Mouse (Mus musculus): Measurements from ENCODE around the gene Mycl. TPM values are rescaled to one million over a fixed set of nuclear protein-coding genes. Genes with fewer than 3 reads are reported as not detected.

The Mycl gene
- polyA plus RNA-seq, 1 experiment from 2014 or later: 7.1 TPM

GRCm38 (mm10) chr4:122958491-122959031, 36.9 kb upstream of the Mycl start:
- no peaks in the 10 kb centered on the region for H3K27me3 ChIP-seq (ENCODE audit: insufficient read depth, low read length)
- ATAC-seq (replicated peaks; ENCODE audit: low FRiP score, low read depth): no peak
- H3K4me3 ChIP-seq (replicated peaks; ENCODE audit: low read depth, low read length): no peak overlapping the region
- WGBS: 82% methylated on average over 6 of the region's 6 CpGs
- no peak overlapping the region for H3K4me2 ChIP-seq (ENCODE audit: low read length)
- no peaks in the 10 kb centered on the region for H3K36me3 ChIP-seq (ENCODE audit: insufficient read depth, low read length)
- TF ChIP-seq CTCF (IDR thresholded peaks at IDR 0.05; ENCODE audit: low read depth): no peak
- H3K9me3 ChIP-seq (replicated peaks; ENCODE audit: low read length): no peaks in the 10 kb centered on the region
- no peak overlapping the region for H3K27ac ChIP-seq
- H3K4me1 ChIP-seq (replicated peaks; ENCODE audit: insufficient read depth, low read length): peaks cover 21% of the 10 kb centered on the region
- H3K9ac ChIP-seq (ENCODE audit: low read depth, low read length): no peak overlapping the region
- no peak for DNase-seq (ENCODE audit: low spot score)

- no peaks in the 10 kb centered on the region for H3K36me3 ChIP-seq (ENCODE audit: insufficient read depth, low read length)
- peak overlapping the region; percentile 94 for H3K4me2 ChIP-seq (ENCODE audit: low read length)
- H3K9ac ChIP-seq (ENCODE audit: low read depth, low read length): 0 out of 2 replicates have a peak overlapping the region, but pooled peaks have one; percentile 35
- peak overlapping the region; percentile 46 for H3K4me3 ChIP-seq (replicated peaks; ENCODE audit: low read depth, low read length)
- ATAC-seq (replicated peaks; ENCODE audit: low FRiP score, low read depth) (no peak; the same call in 1 of the 2 replicates), DNase-seq (ENCODE audit: low spot score) (no peak)
- 14% methylated on average over 8 of the region's 8 CpGs for WGBS
- no peaks in the 10 kb centered on the region for H3K9me3 ChIP-seq (replicated peaks; ENCODE audit: low read length)
- H3K4me1 ChIP-seq (replicated peaks; ENCODE audit: insufficient read depth, low read length): peaks cover 21% of the 10 kb centered on the region
- no peak overlapping the region for H3K27ac ChIP-seq
- H3K27me3 ChIP-seq (ENCODE audit: insufficient read depth, low read length): no peaks in the 10 kb centered on the region
- no peak for TF ChIP-seq CTCF (IDR thresholded peaks at IDR 0.05; ENCODE audit: low read depth)
Observed at GRCm38 (mm10) chr4:122959816-122960215, 35.6 kb upstream of the Mycl start.

GRCm38 (mm10) chr4:122960321-122961099, 34.9 kb upstream of the Mycl start:
- H3K4me3 ChIP-seq (replicated peaks; ENCODE audit: low read depth, low read length): peak overlapping the region; percentile 46
- H3K9ac ChIP-seq (ENCODE audit: low read depth, low read length): 0 out of 2 replicates have a peak overlapping the region, but pooled peaks have one; percentile 35
- no peaks in the 10 kb centered on the region for H3K27me3 ChIP-seq (ENCODE audit: insufficient read depth, low read length)
- no peaks in the 10 kb centered on the region for H3K36me3 ChIP-seq (ENCODE audit: insufficient read depth, low read length)
- ATAC-seq (replicated peaks; ENCODE audit: low FRiP score, low read depth) (peak; percentile 19), DNase-seq (ENCODE audit: low spot score) (peak; percentile 52)
- no peaks in the 10 kb centered on the region for H3K9me3 ChIP-seq (replicated peaks; ENCODE audit: low read length)
- TF ChIP-seq CTCF (IDR thresholded peaks at IDR 0.05; ENCODE audit: low read depth): no peak
- no peak overlapping the region for H3K27ac ChIP-seq
- under 1% methylated on average over 43 of the region's 43 CpGs for WGBS
- peak overlapping the region; percentile 94 for H3K4me2 ChIP-seq (ENCODE audit: low read length)
- peaks cover 20% of the 10 kb centered on the region for H3K4me1 ChIP-seq (replicated peaks; ENCODE audit: insufficient read depth, low read length)

- Histone ChIP-seq H3K27me3 (ENCODE audit: insufficient read depth, low read length) (no peaks in the 10 kb centered on the region), H3K9ac (ENCODE audit: low read depth, low read length) (0 out of 2 replicates have a peak within 1 kb of the TSS, but pooled peaks have one; percentile 35), H3K9me3 (replicated peaks; ENCODE audit: low read length) (no peaks in the 10 kb centered on the region), H3K4me3 (replicated peaks; ENCODE audit: low read depth, low read length) (peak within 1 kb of the TSS; percentile 46), H3K4me1 (replicated peaks; ENCODE audit: insufficient read depth, low read length) (peaks cover 14% of the 10 kb centered on the region), H3K36me3 (ENCODE audit: insufficient read depth, low read length) (no peaks in the 10 kb centered on the region), H3K4me2 (ENCODE audit: low read length) (peak within 1 kb of the TSS; percentile 94), H3K27ac (no peak within 1 kb of the TSS)
- under 1% methylated on average over 27 of the region's 27 CpGs for WGBS
- ATAC-seq (replicated peaks; ENCODE audit: low FRiP score, low read depth): peak; percentile 53
- TF ChIP-seq CTCF (IDR thresholded peaks at IDR 0.05; ENCODE audit: low read depth): no peak
- peak; percentile 58 for DNase-seq (ENCODE audit: low spot score)
Observed at GRCm38 (mm10) chr4:122961100-122961567, 34.3 kb upstream of the Mycl start, which contains the start of gene Mfsd2a. Mfsd2a (minus strand) TSS chr4:122961188.

GRCm38 (mm10) chr4:122961589-122961988, 33.9 kb upstream of the Mycl start:
- ATAC-seq (replicated peaks; ENCODE audit: low FRiP score, low read depth): no peak
- no peak for DNase-seq (ENCODE audit: low spot score)
- Histone ChIP-seq H3K4me1 (replicated peaks; ENCODE audit: insufficient read depth, low read length) (peaks cover 14% of the 10 kb centered on the region), H3K9me3 (replicated peaks; ENCODE audit: low read length) (no peaks in the 10 kb centered on the region), H3K27ac (no peak overlapping the region), H3K36me3 (ENCODE audit: insufficient read depth, low read length) (no peaks in the 10 kb centered on the region), H3K4me3 (replicated peaks; ENCODE audit: low read depth, low read length) (no peak overlapping the region), H3K4me2 (ENCODE audit: low read length) (peak overlapping the region; percentile 94; the same call in 1 of the 2 replicates), H3K9ac (ENCODE audit: low read depth, low read length) (no peak overlapping the region), H3K27me3 (ENCODE audit: insufficient read depth, low read length) (no peaks in the 10 kb centered on the region)
- 42% methylated on average over 6 of the region's 6 CpGs for WGBS
- no peak for TF ChIP-seq CTCF (IDR thresholded peaks at IDR 0.05; ENCODE audit: low read depth)

GRCm38 (mm10) chr4:122962751-122963150, 32.7 kb upstream of the Mycl start:
- peaks cover 14% of the 10 kb centered on the region for H3K4me1 ChIP-seq (replicated peaks; ENCODE audit: insufficient read depth, low read length)
- no peak for TF ChIP-seq CTCF (IDR thresholded peaks at IDR 0.05; ENCODE audit: low read depth)
- H3K36me3 ChIP-seq (ENCODE audit: insufficient read depth, low read length): no peaks in the 10 kb centered on the region
- H3K4me3 ChIP-seq (replicated peaks; ENCODE audit: low read depth, low read length): no peak overlapping the region
- 54% methylated on average over 8 of the region's 8 CpGs for WGBS
- no peaks in the 10 kb centered on the region for H3K27me3 ChIP-seq (ENCODE audit: insufficient read depth, low read length)
- H3K9me3 ChIP-seq (replicated peaks; ENCODE audit: low read length): no peaks in the 10 kb centered on the region
- ATAC-seq (replicated peaks; ENCODE audit: low FRiP score, low read depth) (no peak), DNase-seq (ENCODE audit: low spot score) (peak; percentile 30)
- H3K4me2 ChIP-seq (ENCODE audit: low read length): no peak overlapping the region
- no peak overlapping the region for H3K27ac ChIP-seq
- H3K9ac ChIP-seq (ENCODE audit: low read depth, low read length): no peak overlapping the region
